Mouse (Mus musculus) lung, adult 2 months (tissue): ENCODE measurements around the gene Arid3c.
"Not testable (repeated sequence)": the region's sequence is repeated elsewhere in the genome, so short reads cannot be mapped to it uniquely, and the experiment has no call there.

Experiments
- CTCF ChIP-seq: fragments of 200-500 bp; IDR thresholded peaks from 2 replicates; pipeline ENCODE4 v1.5.1; 2011; ENCODE audit warnings: mild to moderate bottlenecking, low read length, control low read depth; ENCODE audit not compliant: insufficient read depth
- POLR2A ChIP-seq: fragments of 200-500 bp; IDR thresholded peaks from 2 replicates; pipeline ENCODE4 v1.6.1; 2011; ENCODE audit warnings: low read depth, mild to moderate bottlenecking, control low read depth, low read length, borderline replicate concordance; ENCODE audit errors: extremely low read depth

DNA sequence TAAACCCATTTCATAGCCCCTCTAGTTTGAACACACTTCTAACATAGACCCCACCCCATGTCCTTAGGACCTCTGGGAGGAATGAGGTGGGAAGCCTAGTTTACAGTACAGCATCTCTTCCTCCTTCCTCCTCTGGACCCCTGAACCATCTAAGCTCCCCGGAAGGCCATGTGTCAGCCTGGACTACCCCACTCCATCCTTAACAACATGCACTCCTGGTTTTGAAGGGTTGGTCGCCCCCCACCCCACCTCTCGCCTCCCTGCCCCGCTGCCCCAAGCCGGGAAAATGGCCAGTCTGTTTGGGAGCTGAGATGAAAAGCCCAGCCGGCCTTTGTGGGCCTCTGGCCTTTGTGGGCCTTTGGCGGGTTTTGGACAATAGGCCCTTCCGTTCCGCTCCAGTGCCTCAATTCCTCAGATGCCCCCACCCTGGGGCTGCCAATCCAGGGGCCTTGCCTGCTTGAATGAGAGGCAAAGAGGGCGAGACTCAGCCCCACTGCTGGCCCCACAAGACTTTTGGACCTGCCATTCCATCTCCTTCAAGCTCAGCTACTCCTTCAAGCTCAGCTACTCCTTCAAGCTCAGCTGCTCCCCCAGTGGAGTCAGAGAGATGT lies 45.0 kb downstream of the Arid3c start:
- TF ChIP-seq CTCF, POLR2A: not testable (repeated sequence)
